Mouse (Mus musculus): ENCODE measurements at regions not wholly inside any gene's neighbourhood (a gene's known extent, or its start where the extent isn't known, plus 50 kb on each side); places are given as distances from the start of the nearest gene placed in this dataset.

DNA sequence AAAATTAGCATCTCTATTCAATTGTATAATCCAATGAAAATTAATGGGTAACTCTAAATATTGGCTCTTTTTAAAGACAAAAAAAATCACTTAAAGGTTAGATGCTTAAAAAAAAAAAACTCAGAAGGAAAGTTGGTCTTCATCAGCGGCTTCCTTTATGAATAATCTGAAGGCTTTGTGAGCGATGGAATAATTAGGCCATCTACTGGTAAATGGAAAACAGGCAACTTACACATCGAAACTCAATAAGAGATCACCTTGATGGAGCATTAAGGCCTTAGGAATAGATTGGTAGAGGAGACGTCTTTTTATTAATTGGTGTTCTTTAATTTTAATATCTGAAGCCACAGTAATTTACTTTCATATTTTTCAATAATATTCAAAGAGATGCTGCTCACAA is 218.6 kb upstream of the Tacr3 start:
- H3K9ac ChIP-seq = no peak overlapping the region
- H3K36me3 ChIP-seq = no peaks in the 10 kb centered on the region
- H3K4me1 ChIP-seq = no peaks in the 10 kb centered on the region
- no peaks in the 10 kb centered on the region for H3K9me3 ChIP-seq (replicated peaks)
- H3K27me3 ChIP-seq = no peaks in the 10 kb centered on the region
- 63% methylated on average over 4 of the region's 4 CpGs for WGBS
- no peak overlapping the region for H3K4me2 ChIP-seq (replicated peaks)
- H3K4me3 ChIP-seq (replicated peaks) = no peak overlapping the region
- no peak for ATAC-seq (ENCODE audit: insufficient number of reproducible peaks, low FRiP score, low TSS enrichment, low read depth)
- H3K27ac ChIP-seq (replicated peaks) = no peak overlapping the region

DNA sequence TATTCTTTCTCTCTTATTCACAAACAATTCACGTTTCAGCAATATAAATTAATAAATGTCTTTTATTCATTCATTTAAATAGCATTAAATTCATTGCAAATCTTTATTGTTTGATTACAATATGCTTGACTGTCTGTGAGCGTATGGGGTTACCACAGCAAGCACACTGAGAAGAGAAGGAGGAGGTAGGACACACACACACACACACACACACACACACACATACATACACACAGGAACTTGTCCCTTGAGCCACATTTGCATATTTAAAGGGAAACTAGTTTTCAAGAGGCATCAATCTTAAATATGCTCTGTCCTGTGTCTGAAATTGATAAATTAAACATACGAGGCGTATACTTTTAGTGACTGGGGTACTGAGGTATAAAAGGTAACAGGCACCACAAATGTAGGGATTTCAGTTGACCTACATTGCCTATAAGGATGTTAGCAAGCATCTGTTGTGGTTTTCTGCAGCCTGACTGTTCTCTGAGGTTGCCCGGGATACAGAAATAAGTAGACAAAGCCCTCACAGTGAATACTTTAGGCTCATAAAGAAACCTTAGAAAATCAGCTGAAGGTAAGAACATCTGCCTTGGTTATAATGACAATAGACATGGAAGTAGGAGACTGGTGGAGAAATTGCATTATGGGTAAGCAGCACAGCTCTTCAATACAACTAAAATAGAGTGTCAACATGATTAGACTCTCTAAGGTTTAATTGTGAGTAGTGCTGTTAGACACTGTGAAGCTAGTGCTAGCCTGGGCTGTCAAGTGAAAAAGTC is 217.1 kb upstream of the Tacr3 start:
- Histone ChIP-seq H3K4me3 (replicated peaks) (no peak overlapping the region), H3K9ac (no peak overlapping the region), H3K36me3 (no peaks in the 10 kb centered on the region), H3K4me2 (replicated peaks) (no peak overlapping the region), H3K9me3 (replicated peaks) (no peaks in the 10 kb centered on the region), H3K4me1 (no peaks in the 10 kb centered on the region), H3K27ac (replicated peaks) (no peak overlapping the region), H3K27me3 (no peaks in the 10 kb centered on the region)
- 74% methylated on average over 5 of the region's 5 CpGs for WGBS
- no peak for ATAC-seq (ENCODE audit: insufficient number of reproducible peaks, low FRiP score, low TSS enrichment, low read depth)

- H3K4me2 ChIP-seq (replicated peaks) = no peak overlapping the region
- WGBS = 86% methylated on average over 3 of the region's 3 CpGs
- ATAC-seq (ENCODE audit: insufficient number of reproducible peaks, low FRiP score, low TSS enrichment, low read depth) = no peak
These were observed 216.6 kb upstream of the Tacr3 start for GRCm38 (mm10) chr3:134612298-134612616.

GRCm38 (mm10) chr3:134629166-134630134 is 199.4 kb upstream of the Tacr3 start:
- Histone ChIP-seq H3K36me3 (no peaks in the 10 kb centered on the region), H3K4me1 (0 out of 2 replicates have a peak, but pooled peaks cover 3% of the 10 kb centered on the region), H3K4me2 (replicated peaks) (peak overlapping the region; percentile 47), H3K9me3 (replicated peaks) (no peaks in the 10 kb centered on the region), H3K27ac (replicated peaks) (no peak overlapping the region; the same call in 1 of the 2 replicates), H3K27me3 (no peaks in the 10 kb centered on the region), H3K4me3 (replicated peaks) (peak overlapping the region; percentile 37), H3K9ac (no peak overlapping the region)
- WGBS = 28% methylated on average over 16 of the region's 16 CpGs
- ATAC-seq (ENCODE audit: insufficient number of reproducible peaks, low FRiP score, low TSS enrichment, low read depth) = no peak

More at GRCm38 (mm10) chr3:134612298-134612616, 216.6 kb upstream of the Tacr3 start:
- Histone ChIP-seq H3K4me3 (replicated peaks) (no peak overlapping the region), H3K36me3 (no peaks in the 10 kb centered on the region), H3K9me3 (replicated peaks) (no peaks in the 10 kb centered on the region), H3K9ac (no peak overlapping the region), H3K4me1 (no peaks in the 10 kb centered on the region), H3K27ac (replicated peaks) (no peak overlapping the region), H3K27me3 (no peaks in the 10 kb centered on the region)

DNA sequence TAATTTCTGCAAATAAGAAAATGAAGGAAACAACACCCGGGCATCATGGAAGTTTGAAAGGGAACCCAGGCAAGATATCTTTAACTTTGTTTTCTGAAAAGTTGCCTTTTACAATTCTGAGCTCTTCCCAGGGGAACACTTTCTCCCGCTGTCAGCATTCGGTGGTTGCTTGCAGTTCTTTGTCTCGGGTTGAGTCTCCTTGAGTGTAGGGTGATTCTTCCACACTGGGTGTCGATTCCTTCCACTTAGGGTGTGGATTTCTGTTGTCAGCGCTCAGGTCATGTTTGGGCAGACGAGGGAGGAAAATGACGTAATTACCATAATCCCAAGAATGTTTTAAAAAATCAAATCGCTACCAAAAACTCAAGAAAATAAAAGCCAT is 198.7 kb upstream of the Tacr3 start:
- Histone ChIP-seq H3K4me3 (replicated peaks) (peak overlapping the region; percentile 37), H3K9ac (no peak overlapping the region; the same call in 1 of the 2 replicates), H3K27me3 (no peaks in the 10 kb centered on the region), H3K4me2 (replicated peaks) (peak overlapping the region; percentile 47), H3K36me3 (no peaks in the 10 kb centered on the region), H3K4me1 (0 out of 2 replicates have a peak, but pooled peaks cover 3% of the 10 kb centered on the region), H3K27ac (replicated peaks) (no peak overlapping the region), H3K9me3 (replicated peaks) (no peaks in the 10 kb centered on the region)
- 13% methylated on average over 9 of the region's 9 CpGs for WGBS
- no peak for ATAC-seq (ENCODE audit: insufficient number of reproducible peaks, low FRiP score, low TSS enrichment, low read depth)

DNA sequence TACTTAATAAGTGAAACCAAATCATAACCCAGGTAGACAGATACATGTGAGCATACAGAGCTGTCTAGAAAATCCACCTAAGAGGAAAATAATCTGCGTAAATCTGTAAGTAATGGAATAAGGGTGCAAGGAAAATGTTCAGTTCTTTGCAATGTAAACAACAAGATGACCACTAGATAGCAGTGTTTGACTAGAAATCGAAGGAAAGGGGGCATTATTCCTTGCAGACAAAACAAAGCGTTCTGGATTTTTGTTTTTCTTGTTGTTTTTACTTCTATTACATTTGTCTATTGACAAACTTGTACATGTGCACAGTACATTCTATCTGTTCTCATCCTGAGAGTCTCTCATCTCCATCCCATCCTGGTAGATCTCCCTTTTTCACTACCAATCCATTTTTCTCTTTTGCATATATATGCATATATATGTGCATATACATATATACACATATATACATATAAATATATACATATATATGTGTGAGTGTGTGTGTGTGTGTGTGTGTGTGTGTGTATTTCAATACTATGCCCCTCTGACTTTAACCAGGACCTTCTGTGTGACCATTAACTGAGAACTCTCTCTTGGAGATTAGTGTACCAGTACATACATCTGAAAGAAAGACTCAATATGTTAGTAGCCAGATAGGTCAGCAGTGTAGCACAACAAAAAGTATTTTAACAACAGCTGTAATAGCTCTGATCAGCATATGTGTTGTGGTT is 179.9 kb upstream of the Tacr3 start:
- WGBS = 32% methylated on average over 3 of the region's 3 CpGs

GRCm38 (mm10) chr3:134654051-134654450 is 174.8 kb upstream of the Tacr3 start:
- Histone ChIP-seq H3K4me1 (no peaks in the 10 kb centered on the region), H3K9me3 (replicated peaks) (no peaks in the 10 kb centered on the region), H3K4me3 (replicated peaks) (no peak overlapping the region), H3K4me2 (replicated peaks) (no peak overlapping the region), H3K27me3 (no peaks in the 10 kb centered on the region), H3K36me3 (no peaks in the 10 kb centered on the region), H3K27ac (replicated peaks) (no peak overlapping the region), H3K9ac (no peak overlapping the region)
- ATAC-seq (ENCODE audit: insufficient number of reproducible peaks, low FRiP score, low TSS enrichment, low read depth) = no peak
- WGBS = 34% methylated on average over 4 of the region's 4 CpGs

More for the DNA sequence above, 179.9 kb upstream of the Tacr3 start:
- Histone ChIP-seq H3K27ac (replicated peaks) (no peak overlapping the region), H3K36me3 (no peaks in the 10 kb centered on the region), H3K4me2 (replicated peaks) (no peak overlapping the region), H3K4me1 (no peaks in the 10 kb centered on the region), H3K9ac (no peak overlapping the region), H3K27me3 (no peaks in the 10 kb centered on the region), H3K9me3 (replicated peaks) (no peaks in the 10 kb centered on the region), H3K4me3 (replicated peaks) (no peak overlapping the region)
- ATAC-seq (ENCODE audit: insufficient number of reproducible peaks, low FRiP score, low TSS enrichment, low read depth) = no peak

DNA sequence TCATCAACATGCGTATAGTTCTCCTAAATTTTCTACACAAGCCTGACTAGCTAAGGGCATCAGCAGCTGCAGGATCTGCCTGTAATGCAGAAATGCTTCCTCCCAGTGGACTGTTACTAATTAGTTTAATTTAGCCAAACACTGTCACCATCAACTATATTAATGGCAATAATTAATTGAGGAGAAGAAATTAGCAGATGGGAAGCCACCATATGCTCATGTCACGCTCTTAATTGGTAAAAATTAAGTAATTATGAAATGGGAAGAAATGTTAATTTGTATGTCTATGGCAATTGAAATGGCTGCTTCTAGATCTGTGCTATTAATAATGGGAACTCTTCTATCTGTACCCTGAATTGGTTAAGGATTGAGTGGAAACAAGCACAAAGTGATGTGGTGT is 133.9 kb upstream of the Tacr3 start:
- Histone ChIP-seq H3K9me3 (replicated peaks) (no peaks in the 10 kb centered on the region), H3K27ac (replicated peaks) (no peak overlapping the region), H3K4me1 (no peaks in the 10 kb centered on the region), H3K4me3 (replicated peaks) (no peak overlapping the region), H3K36me3 (no peaks in the 10 kb centered on the region), H3K9ac (no peak overlapping the region), H3K27me3 (no peaks in the 10 kb centered on the region), H3K4me2 (replicated peaks) (no peak overlapping the region)
- 87% methylated on average over 2 of the region's 2 CpGs for WGBS
- no peak for ATAC-seq (ENCODE audit: insufficient number of reproducible peaks, low FRiP score, low TSS enrichment, low read depth)

DNA sequence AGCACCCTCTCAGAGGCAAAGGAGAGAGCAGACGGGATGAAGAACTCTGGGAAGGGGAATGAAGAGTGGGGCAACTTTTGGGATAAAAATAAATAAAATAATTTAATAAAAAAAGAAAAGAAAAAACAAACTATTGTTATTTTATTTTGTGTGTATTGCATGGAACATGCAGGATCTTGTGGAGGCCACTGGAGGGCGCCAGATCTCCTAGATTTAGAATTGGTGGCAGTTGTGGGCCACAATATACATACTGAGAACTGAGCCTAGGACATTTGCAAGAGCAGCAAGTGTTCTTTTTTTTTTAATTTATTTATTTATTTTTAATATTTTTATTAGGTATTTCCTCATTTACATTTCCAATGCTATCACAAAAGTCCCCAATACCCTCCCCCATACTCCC is 110.2 kb upstream of the Tacr3 start:
- H3K4me1 ChIP-seq = no peaks in the 10 kb centered on the region
- 32% methylated on average over 2 of the region's 2 CpGs for WGBS
- ATAC-seq (ENCODE audit: insufficient number of reproducible peaks, low FRiP score, low TSS enrichment, low read depth) = no peak
- no peaks in the 10 kb centered on the region for H3K9me3 ChIP-seq (replicated peaks)
- H3K27ac ChIP-seq (replicated peaks) = no peak overlapping the region
- no peaks in the 10 kb centered on the region for H3K36me3 ChIP-seq
- no peak overlapping the region for H3K4me2 ChIP-seq (replicated peaks)
- no peaks in the 10 kb centered on the region for H3K27me3 ChIP-seq
- H3K4me3 ChIP-seq (replicated peaks) = no peak overlapping the region
- H3K9ac ChIP-seq = no peak overlapping the region

DNA sequence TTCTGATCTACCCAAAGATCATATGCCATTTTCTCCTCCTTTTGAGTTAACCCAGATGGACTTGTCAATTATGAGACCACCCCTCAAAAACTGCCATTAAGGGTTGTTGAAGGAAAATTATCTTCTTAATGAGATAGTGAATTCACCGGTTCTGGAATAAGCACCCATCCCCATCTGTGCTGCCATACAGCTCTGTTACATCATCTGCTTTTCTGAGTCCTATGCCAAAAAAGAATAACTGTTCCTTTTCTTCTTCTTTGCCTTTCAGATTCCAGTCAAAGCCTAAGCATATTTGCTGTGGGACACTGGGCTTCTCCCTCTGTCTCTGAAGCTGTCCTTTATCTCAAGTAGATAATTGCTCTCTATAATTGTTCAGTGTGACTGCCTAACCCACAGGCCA is 93.1 kb upstream of the Tacr3 start:
- no peak for ATAC-seq (ENCODE audit: insufficient number of reproducible peaks, low FRiP score, low TSS enrichment, low read depth)
- Histone ChIP-seq H3K4me3 (replicated peaks) (no peak overlapping the region), H3K4me2 (replicated peaks) (no peak overlapping the region), H3K27ac (replicated peaks) (no peak overlapping the region), H3K27me3 (no peaks in the 10 kb centered on the region), H3K9ac (no peak overlapping the region), H3K36me3 (no peaks in the 10 kb centered on the region), H3K4me1 (no peaks in the 10 kb centered on the region), H3K9me3 (replicated peaks) (no peaks in the 10 kb centered on the region)
- 73% methylated on average over 1 of the region's 1 CpGs for WGBS

- WGBS = 95% methylated on average over 1 of the region's 1 CpGs
- no peaks in the 10 kb centered on the region for H3K9me3 ChIP-seq (replicated peaks)
- no peaks in the 10 kb centered on the region for H3K4me1 ChIP-seq
- H3K9ac ChIP-seq = no peak overlapping the region
- H3K27me3 ChIP-seq = no peaks in the 10 kb centered on the region
- no peaks in the 10 kb centered on the region for H3K36me3 ChIP-seq
- H3K4me2 ChIP-seq (replicated peaks) = no peak overlapping the region
- no peak for ATAC-seq (ENCODE audit: insufficient number of reproducible peaks, low FRiP score, low TSS enrichment, low read depth)
- no peak overlapping the region for H3K4me3 ChIP-seq (replicated peaks)
- no peak overlapping the region for H3K27ac ChIP-seq (replicated peaks)
These were observed 67.7 kb upstream of the Tacr3 start for GRCm38 (mm10) chr3:134761108-134761507.

Measured in embryonic facial prominence, embryonic 15.5 days (tissue).